Mouse (Mus musculus): ENCODE results near the gene Slc2a13.

Gene Slc2a13

DNA sequence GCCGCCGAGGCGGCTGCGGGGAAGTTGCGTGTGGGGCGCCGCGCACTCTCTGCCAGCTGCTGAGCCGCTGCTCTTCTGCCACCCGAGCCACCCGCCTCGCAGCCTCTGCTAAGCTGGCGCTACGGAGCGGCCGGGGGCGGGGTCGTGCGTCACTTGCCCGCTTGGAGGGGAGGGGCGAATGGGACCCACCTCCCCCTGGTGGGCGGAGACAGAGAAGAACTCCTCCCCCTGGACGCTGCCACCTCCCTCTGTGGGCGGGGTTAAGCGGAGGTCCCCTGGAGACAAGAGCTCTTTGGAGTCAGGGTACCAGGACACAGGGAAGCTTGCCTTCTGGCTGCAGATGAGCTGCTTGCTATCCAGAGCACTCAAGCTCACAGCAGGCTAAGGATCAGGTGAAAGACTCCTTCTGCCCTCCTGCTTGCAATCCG lies at the start of gene Slc2a13:
TSS of gene Slc2a13 (minus strand) at position 151 of the 428 bp plus-strand sequence.
- DNase-seq (ENCODE audit: low spot score in 2 of 2) = peak; percentile 69 to 85

DNA sequence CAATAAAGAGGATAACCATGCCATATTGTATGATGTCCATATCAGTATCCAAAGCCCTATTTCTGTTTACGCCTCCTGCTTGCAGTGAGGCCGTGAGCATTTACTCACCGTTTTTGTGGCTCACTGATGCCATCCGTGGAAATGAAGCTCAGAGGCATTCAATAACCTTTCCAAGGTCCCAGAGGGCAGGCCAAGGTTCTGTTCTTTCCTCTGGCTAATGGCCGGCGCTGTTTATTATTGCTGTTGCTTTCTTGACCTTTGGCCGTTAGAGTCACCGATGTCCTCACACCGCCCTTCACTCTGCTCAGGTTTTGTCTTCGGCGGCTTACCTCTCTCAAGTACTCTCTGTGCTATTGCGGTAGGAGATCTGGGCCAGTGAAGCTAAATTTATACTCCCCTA lies 43.0 kb upstream of the Slc2a13 start:
- no peak for DNase-seq (ENCODE audit: low spot score in 2 of 2)

DNA sequence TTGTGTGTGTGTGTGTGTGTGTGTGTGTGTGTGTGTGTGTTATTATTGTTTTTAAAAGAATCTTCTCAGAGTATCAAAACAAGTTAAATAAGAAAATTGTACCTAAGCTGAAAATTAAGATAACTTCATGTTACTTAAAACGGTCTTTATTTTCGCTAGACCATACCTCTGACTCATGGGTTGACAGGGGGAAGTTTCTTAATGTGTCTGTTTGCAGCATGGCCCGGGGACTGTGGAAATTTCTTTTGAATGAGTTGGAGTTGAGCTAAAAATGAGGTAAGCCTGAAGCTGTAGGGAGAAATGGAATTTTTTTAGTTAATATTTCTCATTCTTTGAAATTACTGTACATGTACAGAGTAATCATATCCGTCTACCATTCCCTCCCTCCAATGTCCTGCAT lies 42.5 kb upstream of the Slc2a13 start:
- DNase-seq (ENCODE audit: low spot score in 2 of 2) = no peak

DNA sequence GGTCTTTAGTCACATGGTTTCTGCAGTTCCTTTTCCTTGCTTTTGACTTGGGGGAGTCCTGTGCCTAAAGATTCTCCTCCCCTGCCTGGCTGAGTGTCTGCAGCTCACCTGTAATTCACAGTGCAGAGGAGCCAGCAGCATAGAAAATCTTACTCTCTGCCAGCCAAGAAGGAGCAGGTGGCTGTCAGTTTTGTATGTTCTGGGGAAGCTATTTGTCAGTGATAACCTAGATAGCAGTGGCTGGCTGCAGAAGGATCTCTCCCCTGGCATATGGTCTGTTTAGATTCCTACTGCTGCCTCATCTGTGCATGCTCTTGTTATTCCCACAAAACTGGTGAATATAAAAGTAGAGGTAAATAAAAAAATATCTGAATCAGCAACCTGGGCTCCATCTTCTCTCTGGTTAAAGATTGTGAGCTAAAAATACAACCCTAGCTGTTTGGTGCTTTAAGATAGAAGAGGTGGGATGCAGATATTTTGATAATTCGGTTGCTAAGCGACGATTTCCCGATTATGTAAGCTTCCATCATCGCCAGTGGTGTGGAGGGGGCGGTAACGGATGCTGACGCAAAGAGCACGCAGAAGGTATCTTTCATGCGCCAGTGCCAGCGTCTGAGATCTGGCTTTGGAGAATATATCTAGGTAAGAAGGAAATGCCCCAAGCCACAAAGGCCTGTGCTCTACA lies 41.1 kb upstream of the Slc2a13 start:
- no peak for DNase-seq (ENCODE audit: low spot score in 2 of 2)

DNA sequence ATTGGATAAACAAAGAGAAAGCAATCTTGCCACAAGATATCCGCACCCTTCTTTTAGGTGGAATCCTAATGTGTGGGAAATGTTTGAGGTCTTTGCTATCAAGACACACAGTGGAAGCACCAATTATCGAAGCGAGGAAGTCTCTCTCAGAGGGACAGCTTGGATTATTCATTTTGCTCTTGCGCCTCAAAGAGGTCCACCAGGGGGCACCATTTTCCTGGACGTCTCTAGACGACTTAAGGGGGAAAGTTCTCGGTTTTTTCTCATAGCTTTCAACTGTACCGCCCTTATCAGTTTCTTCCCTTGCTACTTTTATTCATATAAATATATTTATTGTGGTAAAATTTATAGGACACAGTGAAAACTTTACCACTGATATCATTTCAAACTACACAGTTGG lies 36.7 kb upstream of the Slc2a13 start:
- peak; percentile 63 to 86 for DNase-seq (ENCODE audit: low spot score in 2 of 2)

DNA sequence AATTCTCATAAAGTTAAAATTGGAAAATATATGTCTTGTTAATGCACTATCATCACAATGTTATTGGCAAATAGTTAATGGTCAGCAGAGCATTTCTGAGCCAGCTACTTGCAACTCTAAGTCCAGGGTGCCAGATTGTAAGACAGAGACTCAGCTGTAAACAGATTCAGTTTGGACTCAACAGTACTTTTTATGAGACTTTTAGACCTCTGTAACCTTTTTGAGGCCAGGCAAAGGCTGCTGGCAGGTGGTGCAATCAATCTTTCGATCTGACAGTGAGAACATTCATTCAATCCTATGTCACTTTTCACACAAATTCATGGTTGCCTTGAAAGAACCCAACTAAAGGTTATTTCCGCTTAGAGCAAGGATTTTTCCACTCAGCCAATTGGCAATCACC lies 35.8 kb upstream of the Slc2a13 start:
- DNase-seq (ENCODE audit: low spot score in 2 of 2) = no peak

DNA sequence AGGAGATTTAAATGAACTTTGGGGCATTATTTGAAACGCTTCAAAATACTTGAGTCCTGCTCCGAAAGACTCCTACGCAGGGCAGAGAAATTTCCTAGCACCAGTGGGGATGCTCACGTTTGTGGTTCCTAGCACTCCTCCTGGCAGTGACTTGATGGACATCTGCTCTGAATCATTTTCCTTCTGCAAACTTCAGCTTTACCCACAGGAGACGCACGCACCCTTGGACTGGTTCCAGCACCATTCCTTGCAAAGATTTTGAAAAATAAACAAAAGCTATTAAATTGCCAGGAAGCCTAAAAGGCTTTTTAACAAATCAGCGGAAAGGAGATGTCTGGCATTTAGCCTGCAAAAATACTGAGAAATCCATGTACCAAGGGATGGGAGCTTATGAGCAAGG lies 28.1 kb upstream of the Slc2a13 start:
- DNase-seq (ENCODE audit: low spot score in 2 of 2) = no peak

DNA sequence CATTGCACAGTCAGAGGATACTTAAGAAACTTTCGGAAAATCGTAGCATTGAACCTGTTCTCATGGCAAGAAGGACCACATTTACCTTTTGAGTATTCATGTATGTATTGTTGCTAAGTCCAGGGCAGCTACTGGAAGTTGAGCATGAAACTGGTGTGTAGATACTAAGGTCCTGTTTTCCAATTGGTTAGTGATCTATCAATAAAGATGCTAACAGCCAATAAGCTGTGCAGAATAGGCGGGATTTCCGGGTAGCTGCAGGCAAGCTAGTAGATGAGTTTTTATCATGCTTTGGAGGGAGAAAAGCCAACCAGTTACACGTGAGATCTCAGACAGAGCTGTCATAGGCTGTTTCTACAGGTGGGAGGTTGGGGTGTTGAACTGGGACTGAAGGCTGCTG lies 24.2 kb upstream of the Slc2a13 start:
- no peak for DNase-seq (ENCODE audit: low spot score in 2 of 2)

DNA sequence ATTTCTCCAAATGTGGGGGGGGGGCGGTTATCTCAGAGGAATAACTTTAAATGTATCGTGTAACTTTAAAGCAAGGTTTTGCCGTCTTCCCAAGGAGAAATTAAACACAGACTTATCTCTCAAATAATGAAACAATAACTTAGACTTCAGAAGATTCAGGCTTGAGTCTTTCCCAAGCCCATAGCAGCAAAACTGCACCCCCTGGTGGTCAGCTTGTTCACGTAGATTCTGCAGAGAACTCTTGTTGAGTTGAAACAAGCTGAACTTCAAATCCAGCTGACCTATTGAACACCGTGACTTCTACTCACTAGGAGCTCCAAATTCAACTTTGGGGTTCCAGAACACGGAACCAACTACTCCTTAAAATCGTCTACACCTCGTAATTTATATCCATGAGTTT lies 1.4 kb upstream of the Slc2a13 start:
- DNase-seq (ENCODE audit: low spot score in 2 of 2) = peak; percentile 57 to 82

DNA sequence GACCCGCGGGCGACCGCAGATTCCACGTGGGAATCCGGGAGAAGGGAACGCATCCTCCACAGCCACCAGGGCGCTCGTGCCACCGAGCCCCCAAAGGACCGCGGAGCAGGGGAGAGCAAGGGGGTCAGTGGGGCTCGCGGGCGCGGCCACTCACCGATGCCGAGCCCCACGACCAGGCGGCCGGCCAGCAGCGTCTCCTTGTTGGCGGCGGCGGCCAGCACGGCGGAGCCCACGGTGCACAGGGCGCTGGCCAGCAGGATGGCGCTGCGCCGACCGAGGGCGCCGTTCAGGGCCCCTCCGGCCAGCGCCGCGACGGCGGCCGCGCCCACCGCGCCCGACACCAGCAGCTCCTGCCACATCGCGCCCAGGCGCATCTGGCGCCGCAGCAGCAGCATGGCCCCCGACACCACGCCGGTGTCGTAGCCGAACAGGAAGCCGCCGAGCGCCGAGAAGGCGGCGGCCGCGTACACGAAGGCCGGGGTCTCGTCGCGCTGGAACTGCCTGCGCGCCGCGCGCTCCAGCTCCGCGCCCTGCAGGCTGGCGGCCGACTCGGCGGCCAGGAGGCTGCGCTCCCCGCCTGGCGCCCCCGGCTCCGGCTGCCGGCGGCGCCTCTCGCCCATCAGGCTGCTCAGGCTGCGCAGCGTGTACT lies 516 bp downstream of the Slc2a13 start:
- DNase-seq (ENCODE audit: low spot score in 2 of 2) = peak; percentile 14 to 70

DNA sequence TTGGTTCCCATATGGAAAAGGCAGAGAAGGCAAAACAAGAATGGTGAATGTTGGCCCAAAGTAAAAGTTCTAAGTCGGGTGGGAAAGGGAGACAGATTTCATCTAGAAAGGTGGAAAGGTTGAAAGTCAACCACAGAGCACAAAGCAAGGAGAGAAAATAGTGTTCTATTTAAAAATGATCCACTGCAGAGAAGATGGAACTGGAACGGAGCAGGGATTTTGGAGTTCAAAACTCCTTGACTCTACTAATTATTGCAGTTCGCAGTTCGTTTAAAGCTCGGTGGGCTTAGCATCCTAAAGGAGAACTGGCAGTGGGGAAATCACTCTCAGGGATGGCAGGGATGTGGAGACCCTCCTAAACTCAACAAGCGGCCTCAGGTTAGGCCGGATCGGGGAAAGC lies 1.1 kb downstream of the Slc2a13 start:
- DNase-seq (ENCODE audit: low spot score in 2 of 2) = no peak

DNA sequence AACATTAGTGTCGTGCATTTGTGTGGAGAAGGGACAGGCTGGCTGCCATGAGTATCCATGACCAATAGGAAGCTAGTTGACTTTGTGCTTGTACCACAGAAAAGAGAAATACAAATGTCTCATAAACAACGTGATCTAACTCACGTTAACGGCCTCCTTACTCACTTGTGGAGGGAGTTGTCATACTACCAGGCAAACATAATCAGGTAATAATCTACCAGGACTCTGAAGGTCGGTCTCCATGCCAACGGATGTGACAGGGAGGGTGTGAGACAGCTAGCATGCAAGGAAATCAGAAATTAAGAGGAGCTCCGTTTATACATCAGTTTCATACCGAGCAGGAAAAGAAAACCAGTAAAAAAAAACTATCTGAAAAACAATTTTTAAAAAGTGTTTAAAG lies 6.3 kb downstream of the Slc2a13 start:
- no peak for DNase-seq (ENCODE audit: low spot score in 2 of 2)

DNA sequence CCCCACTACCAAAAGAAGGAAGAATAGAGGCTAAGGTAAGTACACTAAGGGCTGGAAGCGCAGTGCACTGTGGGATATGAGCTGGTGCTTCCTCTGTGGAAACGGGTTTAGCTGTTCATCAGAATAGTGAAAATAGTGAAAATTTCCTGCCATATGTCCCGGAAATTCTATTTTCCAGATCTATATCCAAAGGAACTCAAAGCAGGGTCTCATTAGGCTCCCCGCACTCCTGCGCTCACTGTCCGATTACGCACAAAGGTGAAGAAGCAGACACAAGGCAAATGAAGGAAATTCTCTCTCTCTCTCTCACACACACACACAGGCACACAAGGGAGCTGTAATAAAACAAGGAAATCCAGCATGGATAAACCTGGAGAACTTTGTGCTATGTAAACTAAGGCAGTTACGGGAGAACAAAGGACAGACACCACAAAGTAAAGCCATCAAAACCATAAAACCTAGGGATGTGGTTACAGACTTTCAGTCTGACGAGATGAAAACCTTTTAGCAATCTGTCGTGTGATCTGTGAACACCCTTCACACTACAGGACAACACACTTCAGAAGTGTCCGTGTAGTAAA lies 7.9 kb downstream of the Slc2a13 start:
- DNase-seq (ENCODE audit: low spot score in 2 of 2) = no peak

DNA sequence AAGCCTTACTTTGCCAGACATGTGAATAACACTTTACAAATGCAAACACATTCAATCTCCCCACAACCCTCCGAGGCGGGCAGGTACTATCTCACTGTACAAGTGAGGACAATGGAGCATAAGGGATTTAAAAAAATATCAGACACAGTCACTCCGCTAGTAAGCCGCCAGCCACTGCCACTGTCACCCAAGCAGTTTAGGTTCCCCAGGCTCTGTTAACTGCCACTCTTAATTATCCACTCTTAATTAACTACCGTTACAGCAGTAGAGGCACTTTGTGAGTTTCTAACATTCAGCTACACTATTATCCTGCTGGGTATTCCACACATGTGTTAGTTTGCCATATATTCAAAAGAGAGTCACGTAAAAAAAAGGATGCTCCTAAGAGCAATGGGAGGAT lies 11.3 kb downstream of the Slc2a13 start:
- no peak for DNase-seq (ENCODE audit: low spot score in 2 of 2)

DNA sequence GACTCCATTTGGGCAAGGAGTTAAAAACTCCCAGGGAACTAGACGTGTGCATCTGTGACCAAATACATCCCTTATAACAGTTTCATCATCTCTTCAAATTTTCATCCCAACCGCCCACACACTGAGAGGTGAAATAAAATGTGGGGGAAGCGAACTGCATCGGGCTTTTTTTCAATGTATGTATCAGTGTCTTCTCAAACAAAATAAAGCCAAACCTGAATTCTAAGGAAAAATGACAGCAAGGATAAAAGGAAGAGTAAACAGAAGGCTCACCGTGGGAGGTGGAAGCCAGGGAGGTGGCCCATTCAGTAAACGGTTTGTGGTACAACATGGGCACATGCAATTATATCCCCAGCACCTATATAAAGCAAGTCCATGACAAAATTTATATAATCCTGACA lies 17.7 kb downstream of the Slc2a13 start:
- DNase-seq (ENCODE audit: low spot score in 2 of 2) = no peak

DNA sequence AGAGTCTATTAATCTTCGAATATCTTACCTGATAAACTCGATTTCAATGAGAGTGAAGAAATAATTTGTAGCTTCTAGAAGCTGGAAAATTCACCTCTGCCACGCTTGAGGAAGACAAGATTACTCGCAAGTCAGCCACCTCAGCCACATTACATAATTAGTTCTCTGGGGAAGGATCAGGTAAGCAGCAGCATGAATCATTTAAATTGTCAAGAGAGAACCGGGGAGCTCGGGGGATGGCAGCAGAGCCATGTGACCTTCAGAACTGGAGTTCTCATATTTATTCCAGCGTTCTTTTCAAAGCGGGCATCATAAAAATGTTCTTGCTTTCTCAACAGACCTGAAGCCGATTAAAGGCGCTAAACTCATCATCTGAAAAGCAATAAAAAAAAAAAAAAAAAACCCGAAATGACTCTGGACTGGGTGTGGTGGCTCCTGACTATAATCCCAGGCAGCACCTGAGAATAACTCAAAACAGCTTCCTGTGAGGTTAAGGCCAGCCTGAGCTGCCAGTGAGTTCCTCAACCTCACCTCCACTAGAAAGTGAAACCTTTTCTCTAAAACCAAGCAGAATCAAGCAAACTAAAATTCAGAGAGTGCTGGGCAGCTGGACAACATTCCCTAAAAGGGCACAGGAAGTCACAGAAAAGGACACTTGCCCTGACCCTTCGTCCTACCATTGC lies 24.3 kb downstream of the Slc2a13 start:
- no peak for DNase-seq (ENCODE audit: low spot score in 2 of 2)

DNA sequence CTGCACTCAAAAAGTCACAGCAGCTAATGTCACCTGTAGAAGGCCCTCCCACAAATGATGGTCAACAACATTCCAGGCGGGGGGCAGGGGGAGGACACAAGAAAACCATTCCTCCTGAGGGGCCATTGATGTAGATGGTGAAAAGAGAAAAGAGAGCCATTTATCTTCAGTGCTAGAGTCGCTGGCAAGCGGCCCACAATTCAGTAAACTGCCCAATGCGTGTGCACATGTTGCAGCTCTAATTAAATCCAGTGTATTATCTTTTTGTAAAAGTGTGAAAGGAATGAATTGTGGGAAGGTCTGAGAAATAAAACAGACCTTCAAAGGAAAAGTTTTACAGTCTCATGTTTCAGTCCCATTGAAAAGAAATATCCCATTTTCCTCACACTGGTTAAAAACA lies 28.5 kb downstream of the Slc2a13 start:
- DNase-seq (ENCODE audit: low spot score in 2 of 2) = no peak

DNA sequence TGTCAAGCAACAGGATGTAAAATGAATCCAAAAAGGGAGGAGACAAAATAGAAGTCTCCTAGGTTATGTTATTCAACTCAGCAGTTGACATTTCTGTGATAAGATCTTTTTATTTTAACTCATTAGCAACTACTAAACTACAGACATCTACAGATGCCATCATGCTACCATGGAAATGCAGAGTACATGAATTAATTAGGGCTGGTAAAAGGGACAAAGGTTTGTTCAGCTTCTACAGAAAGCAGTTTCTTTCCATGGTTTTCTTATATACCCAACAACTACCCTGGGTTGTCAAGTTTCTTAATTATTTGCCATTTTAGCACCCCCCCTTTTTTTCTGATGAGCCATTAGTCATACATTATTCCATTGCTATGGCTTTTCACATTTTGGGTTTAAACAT lies 34.6 kb downstream of the Slc2a13 start:
- DNase-seq (ENCODE audit: low spot score in 2 of 2) = no peak

DNA sequence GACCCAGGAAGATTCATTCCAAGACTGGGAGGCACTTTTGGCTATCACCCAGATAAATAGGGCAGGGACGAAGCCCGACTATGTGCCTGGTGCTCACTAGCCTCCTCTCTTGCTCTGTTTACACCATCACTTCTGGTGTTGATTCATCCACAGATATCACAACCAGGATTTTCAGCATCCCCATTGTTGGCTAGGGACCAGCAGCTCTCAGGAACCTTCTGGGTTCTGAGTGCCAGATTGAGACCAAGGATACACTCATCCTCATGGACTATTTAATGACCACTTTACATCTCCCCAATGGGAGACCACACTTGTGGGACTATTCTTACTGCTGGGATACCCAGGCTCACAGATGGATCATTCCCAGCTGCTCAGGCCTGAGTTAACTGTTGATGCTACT lies 46.2 kb downstream of the Slc2a13 start:
- DNase-seq (ENCODE audit: low spot score in 2 of 2) = peak in 1 of 2 experiments; percentile 17

DNA sequence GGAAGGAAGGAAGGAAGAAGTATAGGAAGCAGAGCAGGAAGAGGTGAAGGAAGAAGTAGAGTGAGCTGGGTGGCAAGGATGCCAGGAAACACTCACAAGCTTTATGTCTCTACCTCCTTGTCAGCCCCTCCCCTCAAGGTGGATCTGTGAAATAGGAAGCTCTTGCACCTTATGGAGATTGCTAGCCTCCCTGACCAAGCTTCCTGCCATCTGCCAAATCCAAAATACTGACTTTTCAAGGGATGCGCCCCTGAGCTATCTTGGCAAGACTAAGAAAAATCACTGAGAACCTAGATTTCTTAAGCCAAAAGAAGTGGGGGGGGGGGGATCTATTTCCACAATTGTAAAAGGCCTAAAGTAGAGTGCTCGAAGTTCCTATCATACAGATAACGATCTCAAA lies 46.9 kb downstream of the Slc2a13 start:
- DNase-seq (ENCODE audit: low spot score in 2 of 2) = no peak

DNA sequence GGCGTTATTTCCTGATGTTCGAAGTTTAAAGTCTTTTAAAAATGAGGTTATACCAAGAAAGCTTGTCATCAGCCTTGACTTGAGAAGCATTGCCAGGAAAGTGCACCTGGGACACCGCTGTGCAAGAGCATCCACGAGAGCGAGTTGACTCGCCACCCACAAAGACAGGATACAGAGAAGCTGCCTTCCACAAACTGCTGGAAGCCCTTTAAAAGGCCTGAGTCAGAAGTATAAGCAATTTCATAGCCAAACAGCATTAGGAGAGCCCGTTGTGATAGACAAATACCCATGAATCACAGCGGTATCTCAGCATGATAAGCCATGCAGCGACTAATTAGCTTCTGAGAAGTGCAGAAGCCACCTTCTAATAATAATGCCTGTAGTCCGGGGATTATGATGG lies 48.6 kb downstream of the Slc2a13 start:
- no peak for DNase-seq (ENCODE audit: low spot score in 2 of 2)

DNA sequence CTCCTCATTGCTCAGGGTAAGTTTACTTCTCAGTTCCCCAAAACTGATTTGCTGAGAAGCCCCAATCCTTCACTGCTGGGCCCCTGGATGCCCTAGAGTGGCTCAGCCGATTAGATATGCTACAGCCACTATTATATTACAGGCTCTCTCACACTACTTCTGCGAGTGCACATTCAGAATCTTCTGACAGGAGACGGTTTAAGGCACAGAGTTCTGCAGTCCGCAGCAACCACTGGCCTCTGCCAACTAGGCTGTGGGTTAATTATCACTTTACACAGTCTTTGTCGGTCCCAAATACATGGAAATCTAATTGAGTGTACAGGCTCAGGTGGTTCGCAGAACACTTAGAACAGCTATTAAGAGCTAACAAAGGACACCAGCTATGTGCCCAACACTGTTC lies 69.8 kb downstream of the Slc2a13 start:
- DNase-seq (ENCODE audit: low spot score in 2 of 2) = no peak

DNA sequence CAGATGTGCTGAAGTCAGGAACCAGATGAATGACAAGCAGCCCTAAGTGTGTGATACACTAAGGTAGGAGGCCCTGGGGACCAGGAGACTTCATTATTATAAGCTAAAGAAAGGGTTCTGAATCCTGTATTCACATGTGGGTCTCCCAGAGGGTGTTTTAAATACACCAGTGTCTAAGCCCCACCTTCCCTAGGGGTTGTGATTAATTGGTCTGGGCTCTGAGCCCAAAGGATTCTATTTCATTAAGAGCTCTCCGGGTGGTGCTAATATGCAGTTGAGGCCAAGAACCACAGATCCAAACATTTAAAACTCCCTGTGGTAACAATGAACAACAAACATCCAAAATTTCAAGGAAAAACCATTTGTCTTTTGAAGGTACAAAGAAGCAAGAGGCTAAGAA lies 70.4 kb downstream of the Slc2a13 start:
- DNase-seq (ENCODE audit: low spot score in 2 of 2) = no peak
